ENCODE assay signal across 23 mouse cellular contexts in the genomic region with DNA sequence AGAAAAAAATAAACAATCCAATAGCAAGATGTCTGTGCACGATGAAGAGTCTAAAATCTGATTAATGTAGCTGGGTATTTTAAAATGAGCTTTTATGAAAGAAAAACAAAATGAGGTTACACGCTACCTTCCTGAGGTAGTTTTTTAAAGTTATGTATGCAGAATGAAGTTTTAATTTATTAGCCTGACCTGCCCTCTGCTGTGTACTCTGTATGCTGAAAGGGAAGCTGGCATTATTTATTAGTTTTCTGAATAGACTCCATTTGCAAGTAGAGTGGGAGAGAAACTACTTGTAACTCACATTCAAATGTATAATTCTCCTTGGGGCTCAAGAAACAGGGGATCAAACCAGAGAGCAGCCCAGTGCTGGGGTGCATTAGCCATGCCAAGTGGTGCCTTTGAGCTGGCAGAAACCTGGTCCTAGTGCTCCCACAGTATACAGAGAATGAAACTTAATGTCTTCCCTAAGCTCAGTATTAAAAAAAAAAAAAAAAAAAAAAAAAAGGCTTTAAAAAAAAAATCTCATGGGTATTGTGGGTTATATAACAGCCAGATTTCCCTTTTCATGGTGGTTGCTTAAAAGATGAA.
"Had no signal": no experiment of that assay in that cellular context is flagged by ENCODE, and none has a peak within 500 bp of the region (broad histone marks: within the 10 kb centered on the region; RNA-seq: fewer than 3 reads in every experiment).

No protein-coding gene starts in this region.

- H3K9ac ChIP-seq: intestine, embryonic 15.5 days; limb, embryonic 13.5 days; liver, embryonic 12.5 days; liver, embryonic 15.5 days; lung, embryonic 15.5 days; midbrain, embryonic 12.5 days; stomach, embryonic 15.5 days had no signal

- DNase-seq: kidney, adult 11 months; kidney, adult 9 months; kidney, postnatal 14 days; kidney, postnatal 4 days; layer of hippocampus, adult 9-11 months; layer of hippocampus, postnatal 36 days; liver; lung, adult 18-20 months; lung, postnatal 10 days; lung, postnatal 36 days; right cerebral cortex, adult 18-20 months; right cerebral cortex, postnatal 25 days; spleen, adult 18-20 months; thymus, postnatal 25 days had no signal

- H3K27ac ChIP-seq: intestine, embryonic 15.5 days; limb, embryonic 10.5 days; limb, embryonic 13.5 days; liver, embryonic 12.5 days; liver, embryonic 15.5 days; lung, embryonic 15.5 days; midbrain, embryonic 12.5 days; stomach, embryonic 15.5 days had no signal

- H3K4me3 ChIP-seq: intestine, embryonic 15.5 days; limb, embryonic 10.5 days; limb, embryonic 13.5 days; liver, embryonic 12.5 days; liver, embryonic 15.5 days; lung, embryonic 15.5 days; megakaryocyte, embryonic 14.5 days; midbrain, embryonic 12.5 days; stomach, embryonic 15.5 days had no signal

- ATAC-seq: intestine, embryonic 15.5 days; liver, embryonic 12.5 days had no signal

- H3K9me3 ChIP-seq: intestine, embryonic 15.5 days; limb, embryonic 10.5 days; limb, embryonic 13.5 days; liver, embryonic 15.5 days; lung, embryonic 15.5 days; midbrain, embryonic 12.5 days; stomach, embryonic 15.5 days had no signal

- H3K4me2 ChIP-seq: intestine, embryonic 15.5 days; limb, embryonic 13.5 days; liver, embryonic 12.5 days; liver, embryonic 15.5 days; lung, embryonic 15.5 days; midbrain, embryonic 12.5 days; stomach, embryonic 15.5 days had no signal

- H3K4me1 ChIP-seq: intestine, embryonic 15.5 days; limb, embryonic 10.5 days; limb, embryonic 13.5 days; liver, embryonic 12.5 days; liver, embryonic 15.5 days; lung, embryonic 15.5 days; megakaryocyte, embryonic 14.5 days; midbrain, embryonic 12.5 days; stomach, embryonic 15.5 days had no signal

- H3K36me3 ChIP-seq: intestine, embryonic 15.5 days; limb, embryonic 10.5 days; limb, embryonic 13.5 days; liver, embryonic 12.5 days; liver, embryonic 15.5 days; lung, embryonic 15.5 days; midbrain, embryonic 12.5 days; stomach, embryonic 15.5 days had no signal

- H3K27me3 ChIP-seq: intestine, embryonic 15.5 days; limb, embryonic 13.5 days; liver, embryonic 12.5 days; liver, embryonic 15.5 days; lung, embryonic 15.5 days; megakaryocyte, embryonic 14.5 days; stomach, embryonic 15.5 days had no signal
